Mouse (Mus musculus): ENCODE data around the gene Exph5.

- TF ChIP-seq CTCF (IDR thresholded peaks at IDR 0.05; ENCODE audit: low read depth, low read length) (no peak), POLR2A (IDR thresholded peaks at IDR 0.05; ENCODE audit: extremely low read depth, insufficient read depth, low read length) (no peak)
Measured at GRCm38 (mm10) chr9:53408548-53408947, 107.1 kb downstream of the Exph5 start.

Data from liver, adult 2 months (tissue).